Mouse (Mus musculus): ENCODE measurements around the gene Fmnl2. TPM values are rescaled to one million over a fixed set of nuclear protein-coding genes. Genes with fewer than 3 reads are reported as not detected.
A peak's percentile ranks its signal among the peaks of the same experiment; 100 is the strongest.

Fmnl2 gene
- polyA plus RNA-seq, 1 experiment from 2014 or later = 3.3 TPM

DNA sequence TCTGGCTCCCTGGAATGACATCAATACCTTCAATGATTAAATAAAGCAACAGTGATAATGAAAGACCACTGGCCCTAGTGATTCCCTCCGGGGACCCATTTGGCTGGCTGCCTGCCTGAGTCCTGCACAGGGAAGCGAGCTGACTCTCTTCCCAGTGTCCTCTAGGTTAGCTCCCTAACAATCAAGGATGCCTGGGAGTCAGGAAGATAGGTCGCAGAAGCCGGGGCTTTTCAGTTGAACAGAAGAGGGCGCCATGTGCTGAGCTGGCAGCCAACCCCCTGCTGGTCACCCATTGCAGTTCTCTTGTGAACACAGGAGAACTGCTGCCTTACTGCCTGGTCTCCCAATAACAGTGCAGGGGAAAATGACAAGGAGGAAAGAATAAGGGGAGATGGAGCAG, 149.5 kb downstream of the Fmnl2 start:
- Histone ChIP-seq H3K36me3 (ENCODE audit: control insufficient read depth, insufficient read depth, low read length) (no peaks in the 10 kb centered on the region), H3K27me3 (ENCODE audit: control insufficient read depth, insufficient read depth, low read length) (no peaks in the 10 kb centered on the region), H3K4me1 (ENCODE audit: control insufficient read depth, insufficient read depth, low read length) (0 out of 2 replicates have a peak, but pooled peaks cover 3% of the 10 kb centered on the region), H3K27ac (ENCODE audit: low read length) (no peak overlapping the region), H3K9me3 (replicated peaks; ENCODE audit: control insufficient read depth, low read length) (no peaks in the 10 kb centered on the region), H3K4me3 (replicated peaks; ENCODE audit: low read length) (no peak overlapping the region), H3K9ac (ENCODE audit: low read length) (no peak overlapping the region), H3K4me2 (ENCODE audit: low read depth, low read length) (no peak overlapping the region)
- ATAC-seq (ENCODE audit: insufficient read depth, low FRiP score) = no peak; the same call in 1 of the 2 replicates
- 25% methylated on average over 5 of the region's 5 CpGs for WGBS

DNA sequence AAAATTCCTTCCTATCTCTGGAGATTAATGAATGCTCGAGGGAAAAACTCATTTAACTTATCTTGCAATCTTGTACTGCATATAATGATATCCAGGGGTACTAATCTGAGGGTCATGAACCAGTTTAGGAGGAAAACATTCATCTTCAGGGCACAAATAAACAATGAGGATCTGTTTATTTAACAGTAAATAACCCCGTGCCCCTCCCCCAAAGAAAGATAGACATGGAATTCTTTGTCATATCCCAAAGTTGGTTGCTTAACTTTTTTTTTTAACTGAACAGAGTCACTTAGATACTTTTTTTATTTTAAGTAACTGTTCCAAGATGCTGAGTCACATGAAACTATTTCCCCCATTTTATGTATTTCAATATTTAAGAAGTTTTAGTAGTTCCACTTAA, 155.4 kb downstream of the Fmnl2 start:
- Histone ChIP-seq H3K9ac (ENCODE audit: low read length) (no peak overlapping the region), H3K4me2 (ENCODE audit: low read depth, low read length) (no peak overlapping the region), H3K4me3 (replicated peaks; ENCODE audit: low read length) (no peak overlapping the region), H3K4me1 (ENCODE audit: control insufficient read depth, insufficient read depth, low read length) (peaks cover 6% of the 10 kb centered on the region; the same call in 1 of the 2 replicates), H3K36me3 (ENCODE audit: control insufficient read depth, insufficient read depth, low read length) (no peaks in the 10 kb centered on the region), H3K27me3 (ENCODE audit: control insufficient read depth, insufficient read depth, low read length) (no peaks in the 10 kb centered on the region), H3K9me3 (replicated peaks; ENCODE audit: control insufficient read depth, low read length) (no peaks in the 10 kb centered on the region), H3K27ac (ENCODE audit: low read length) (no peak overlapping the region)
- 23% methylated on average over 2 of the region's 2 CpGs for WGBS
- no peak for ATAC-seq (ENCODE audit: insufficient read depth, low FRiP score)

DNA sequence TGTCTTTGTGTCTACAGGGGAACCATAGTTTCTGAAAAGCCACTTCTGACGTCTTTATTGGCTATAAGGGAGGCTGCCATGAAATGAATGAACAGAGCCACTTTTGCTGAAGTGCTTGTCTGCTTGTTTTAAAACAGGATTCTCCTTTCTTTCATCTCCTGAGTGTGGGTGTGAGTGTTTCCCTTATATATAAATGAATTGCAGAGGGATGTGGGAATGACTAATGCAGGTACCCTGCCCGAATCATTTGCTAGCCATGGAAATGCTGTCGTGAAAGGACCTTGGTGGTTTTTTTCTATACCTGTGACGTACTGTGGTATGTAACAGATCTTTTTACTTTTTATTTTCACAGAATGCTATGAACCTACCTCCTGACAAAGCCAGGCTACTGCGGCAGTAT, 156.8 kb downstream of the Fmnl2 start:
- Histone ChIP-seq H3K4me1 (ENCODE audit: control insufficient read depth, insufficient read depth, low read length) (peaks cover 6% of the 10 kb centered on the region; the same call in 1 of the 2 replicates), H3K4me2 (ENCODE audit: low read depth, low read length) (no peak overlapping the region), H3K36me3 (ENCODE audit: control insufficient read depth, insufficient read depth, low read length) (no peaks in the 10 kb centered on the region), H3K27me3 (ENCODE audit: control insufficient read depth, insufficient read depth, low read length) (no peaks in the 10 kb centered on the region), H3K27ac (ENCODE audit: low read length) (no peak overlapping the region), H3K4me3 (replicated peaks; ENCODE audit: low read length) (no peak overlapping the region), H3K9me3 (replicated peaks; ENCODE audit: control insufficient read depth, low read length) (no peaks in the 10 kb centered on the region), H3K9ac (ENCODE audit: low read length) (no peak overlapping the region)
- ATAC-seq (ENCODE audit: insufficient read depth, low FRiP score) = no peak
- 72% methylated on average over 5 of the region's 5 CpGs for WGBS

DNA sequence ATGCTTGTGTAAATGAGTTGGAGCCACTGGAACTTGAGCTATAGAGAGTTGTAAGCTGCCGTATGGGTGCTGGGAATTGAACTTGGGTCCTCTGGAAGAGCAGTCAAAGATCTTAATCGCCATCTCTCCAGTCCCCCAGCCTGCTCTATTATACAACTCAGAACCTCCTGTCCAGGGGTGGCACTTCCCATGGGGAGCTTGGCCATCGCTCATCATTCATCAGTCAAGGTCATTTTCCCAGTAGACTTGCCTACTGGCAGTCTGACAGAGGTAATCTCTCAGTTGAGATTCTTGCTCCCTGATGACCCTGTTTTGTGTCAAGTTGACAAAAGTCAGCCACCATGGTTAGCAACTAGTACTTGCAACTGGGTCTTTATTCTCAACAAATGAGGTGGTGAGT, 165.3 kb downstream of the Fmnl2 start:
- WGBS = 94% methylated on average over 3 of the region's 3 CpGs
- Histone ChIP-seq H3K4me1 (ENCODE audit: control insufficient read depth, insufficient read depth, low read length) (peaks cover 8% of the 10 kb centered on the region; the same call in 1 of the 2 replicates), H3K9ac (ENCODE audit: low read length) (no peak overlapping the region), H3K27me3 (ENCODE audit: control insufficient read depth, insufficient read depth, low read length) (no peaks in the 10 kb centered on the region), H3K36me3 (ENCODE audit: control insufficient read depth, insufficient read depth, low read length) (no peaks in the 10 kb centered on the region), H3K4me3 (replicated peaks; ENCODE audit: low read length) (no peak overlapping the region), H3K27ac (ENCODE audit: low read length) (no peak overlapping the region), H3K4me2 (ENCODE audit: low read depth, low read length) (no peak overlapping the region), H3K9me3 (replicated peaks; ENCODE audit: control insufficient read depth, low read length) (no peaks in the 10 kb centered on the region)
- no peak for ATAC-seq (ENCODE audit: insufficient read depth, low FRiP score)

DNA sequence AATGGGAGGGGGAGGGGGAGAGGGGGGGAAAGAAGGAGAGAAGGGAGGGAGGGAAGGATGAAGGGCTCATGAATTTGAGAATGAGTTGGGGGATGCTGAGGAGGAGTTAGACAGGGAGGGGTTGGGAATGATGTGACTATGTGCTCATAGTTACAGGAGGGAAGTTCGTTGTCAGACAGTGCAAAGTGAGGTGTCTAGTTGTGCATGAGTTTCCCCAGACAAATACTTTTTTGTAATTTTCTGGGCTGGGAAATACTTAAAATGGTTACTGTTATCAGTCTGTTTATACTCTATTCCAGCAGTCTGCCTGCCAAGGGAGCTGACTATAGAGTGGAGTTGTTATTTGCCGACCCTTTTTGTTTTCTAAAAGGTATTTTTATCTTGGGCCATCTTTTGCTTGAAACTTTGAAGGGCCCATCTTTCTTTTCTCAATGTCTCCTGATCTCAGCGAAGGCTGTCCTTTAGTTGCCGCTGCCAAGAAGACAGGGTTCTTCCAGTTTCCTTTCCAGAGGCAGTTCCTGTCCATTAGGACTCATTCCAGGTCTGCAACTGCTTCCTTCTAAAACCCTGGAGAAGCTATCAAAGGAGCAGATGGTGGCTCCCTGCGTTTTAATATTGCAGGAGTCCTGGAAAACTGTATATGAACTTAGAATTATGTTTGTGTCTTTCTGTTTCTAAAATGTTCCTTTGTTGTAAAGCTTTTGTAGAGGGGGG, 168.6 kb downstream of the Fmnl2 start:
- no peaks in the 10 kb centered on the region for H3K27me3 ChIP-seq (ENCODE audit: control insufficient read depth, insufficient read depth, low read length)
- peak overlapping the region; percentile 52; the same call in 1 of the 2 replicates for H3K27ac ChIP-seq (ENCODE audit: low read length)
- WGBS = 52% methylated on average over 5 of the region's 5 CpGs
- H3K4me3 ChIP-seq (replicated peaks; ENCODE audit: low read length) = no peak overlapping the region
- H3K4me1 ChIP-seq (ENCODE audit: control insufficient read depth, insufficient read depth, low read length) = peaks cover 16% of the 10 kb centered on the region
- no peak overlapping the region for H3K4me2 ChIP-seq (ENCODE audit: low read depth, low read length)
- H3K9ac ChIP-seq (ENCODE audit: low read length) = no peak overlapping the region
- H3K9me3 ChIP-seq (replicated peaks; ENCODE audit: control insufficient read depth, low read length) = no peaks in the 10 kb centered on the region
- no peaks in the 10 kb centered on the region for H3K36me3 ChIP-seq (ENCODE audit: control insufficient read depth, insufficient read depth, low read length)
- peak; percentile 42; the same call in 1 of the 2 replicates for ATAC-seq (ENCODE audit: insufficient read depth, low FRiP score)

DNA sequence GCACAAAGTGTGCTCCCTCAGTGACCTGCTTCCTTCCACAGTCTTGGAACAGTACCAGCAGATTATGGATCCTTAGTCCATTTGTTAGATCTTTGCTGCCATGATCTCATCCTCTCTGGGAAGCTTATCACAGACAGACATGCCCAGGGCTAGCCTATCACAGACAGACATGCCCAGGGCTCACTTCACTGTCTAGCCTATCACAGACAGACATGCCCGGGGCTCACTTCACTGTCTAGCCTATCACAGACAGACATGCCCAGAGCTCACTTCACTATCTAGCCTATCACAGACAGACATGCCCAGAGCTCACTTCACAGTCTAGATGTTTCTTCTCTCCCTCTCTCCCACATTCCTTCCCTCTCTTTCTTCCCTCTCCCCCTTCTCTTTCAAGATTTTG, 171.2 kb downstream of the Fmnl2 start:
- Histone ChIP-seq H3K36me3 (ENCODE audit: control insufficient read depth, insufficient read depth, low read length) (no peaks in the 10 kb centered on the region), H3K9ac (ENCODE audit: low read length) (no peak overlapping the region), H3K4me1 (ENCODE audit: control insufficient read depth, insufficient read depth, low read length) (peaks cover 16% of the 10 kb centered on the region), H3K4me2 (ENCODE audit: low read depth, low read length) (no peak overlapping the region), H3K9me3 (replicated peaks; ENCODE audit: control insufficient read depth, low read length) (no peaks in the 10 kb centered on the region), H3K27ac (ENCODE audit: low read length) (no peak overlapping the region), H3K27me3 (ENCODE audit: control insufficient read depth, insufficient read depth, low read length) (no peaks in the 10 kb centered on the region), H3K4me3 (replicated peaks; ENCODE audit: low read length) (no peak overlapping the region)
- 80% methylated on average over 1 of the region's 1 CpGs for WGBS
- ATAC-seq (ENCODE audit: insufficient read depth, low FRiP score) = no peak

DNA sequence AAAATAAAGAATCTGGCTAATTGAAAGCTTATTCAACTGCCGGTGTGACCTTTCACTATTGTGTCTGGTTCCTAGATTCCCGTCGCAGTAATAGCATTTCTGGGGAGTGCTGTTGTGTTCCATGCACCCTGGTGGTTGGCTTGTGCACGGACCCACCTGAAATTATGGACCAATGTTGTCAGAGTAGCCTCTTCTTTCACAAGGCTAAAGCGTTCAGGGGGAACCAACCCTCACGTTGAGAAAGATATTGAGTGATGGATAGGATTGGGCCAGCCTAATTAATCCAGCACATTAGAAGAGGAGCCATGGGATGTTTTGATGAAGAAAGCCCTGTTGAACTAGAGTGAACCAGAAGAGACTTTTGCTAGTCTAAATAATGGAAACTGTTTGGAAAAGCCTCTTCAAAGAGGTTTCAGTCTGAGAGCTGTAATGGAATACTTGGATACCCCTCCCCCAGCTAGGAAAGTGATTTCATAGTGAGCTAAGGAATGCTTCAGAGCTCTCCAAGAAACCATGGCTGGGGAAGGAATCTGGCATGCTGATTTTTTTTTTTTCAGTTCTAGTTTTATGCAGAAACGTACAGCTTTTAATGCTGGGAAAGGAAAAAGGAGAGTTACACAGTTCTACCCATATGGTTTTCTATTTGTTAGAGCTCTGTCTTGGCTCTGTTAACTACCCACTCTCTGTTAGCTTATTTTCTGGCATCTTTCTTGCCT, 172.2 kb downstream of the Fmnl2 start:
- H3K9me3 ChIP-seq (replicated peaks; ENCODE audit: control insufficient read depth, low read length) = no peaks in the 10 kb centered on the region
- ATAC-seq (ENCODE audit: insufficient read depth, low FRiP score) = peak; percentile 77; the same call in 1 of the 2 replicates
- no peak overlapping the region for H3K4me3 ChIP-seq (replicated peaks; ENCODE audit: low read length)
- H3K27me3 ChIP-seq (ENCODE audit: control insufficient read depth, insufficient read depth, low read length) = no peaks in the 10 kb centered on the region
- H3K4me1 ChIP-seq (ENCODE audit: control insufficient read depth, insufficient read depth, low read length) = peaks cover 16% of the 10 kb centered on the region
- no peak overlapping the region for H3K4me2 ChIP-seq (ENCODE audit: low read depth, low read length)
- peak overlapping the region; percentile 35; the same call in 1 of the 2 replicates for H3K9ac ChIP-seq (ENCODE audit: low read length)
- no peaks in the 10 kb centered on the region for H3K36me3 ChIP-seq (ENCODE audit: control insufficient read depth, insufficient read depth, low read length)
- H3K27ac ChIP-seq (ENCODE audit: low read length) = peak overlapping the region; percentile 91
- WGBS = 32% methylated on average over 7 of the region's 7 CpGs

DNA sequence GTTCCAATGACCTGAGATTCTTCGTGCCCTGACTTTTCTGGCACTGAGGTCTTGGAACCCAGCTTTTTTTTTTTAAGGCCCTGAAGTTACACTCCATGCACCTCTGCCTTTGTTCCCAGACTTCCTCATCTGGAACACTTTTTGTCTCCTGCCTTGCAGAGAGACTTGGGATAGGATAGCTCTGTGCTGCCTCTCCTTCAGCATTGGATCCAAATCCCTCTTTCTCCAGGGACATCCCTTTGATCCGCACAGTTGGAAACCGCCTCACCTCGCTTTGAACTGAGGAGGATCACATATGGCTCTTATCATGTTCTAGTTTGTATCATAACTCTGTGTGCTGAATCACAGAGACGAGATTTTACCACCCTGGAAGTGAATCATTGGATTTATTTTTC, 172.8 kb downstream of the Fmnl2 start:
- WGBS = 44% methylated on average over 5 of the region's 5 CpGs
- no peak for ATAC-seq (ENCODE audit: insufficient read depth, low FRiP score)
- H3K36me3 ChIP-seq (ENCODE audit: control insufficient read depth, insufficient read depth, low read length) = no peaks in the 10 kb centered on the region
- H3K9ac ChIP-seq (ENCODE audit: low read length) = peak overlapping the region; percentile 35; the same call in 1 of the 2 replicates
- no peak overlapping the region for H3K4me2 ChIP-seq (ENCODE audit: low read depth, low read length)
- H3K4me1 ChIP-seq (ENCODE audit: control insufficient read depth, insufficient read depth, low read length) = peaks cover 16% of the 10 kb centered on the region
- H3K27ac ChIP-seq (ENCODE audit: low read length) = peak overlapping the region; percentile 91
- H3K27me3 ChIP-seq (ENCODE audit: control insufficient read depth, insufficient read depth, low read length) = no peaks in the 10 kb centered on the region
- H3K4me3 ChIP-seq (replicated peaks; ENCODE audit: low read length) = no peak overlapping the region
- no peaks in the 10 kb centered on the region for H3K9me3 ChIP-seq (replicated peaks; ENCODE audit: control insufficient read depth, low read length)

DNA sequence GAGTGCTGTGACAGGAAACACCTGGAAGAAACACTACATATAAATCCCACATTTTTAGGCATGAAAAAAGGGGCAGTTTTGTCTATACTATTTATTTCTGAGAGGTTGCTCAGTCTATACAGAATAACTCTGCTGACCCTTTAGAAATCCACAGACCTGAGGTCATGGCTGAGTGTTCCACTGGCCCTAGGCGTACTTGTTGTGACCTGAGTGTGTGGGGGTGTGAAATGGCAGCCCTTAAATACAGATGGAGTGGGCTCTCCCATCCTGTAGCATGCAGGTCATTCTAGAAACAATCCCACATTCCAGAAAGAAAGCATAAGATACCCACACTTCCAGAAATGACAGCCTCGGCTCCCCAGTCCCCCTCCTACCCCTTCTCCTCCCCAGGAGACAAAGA, 180.6 kb downstream of the Fmnl2 start:
- Histone ChIP-seq H3K4me1 (ENCODE audit: control insufficient read depth, insufficient read depth, low read length) (0 out of 2 replicates have a peak, but pooled peaks cover 6% of the 10 kb centered on the region), H3K4me2 (ENCODE audit: low read depth, low read length) (no peak overlapping the region), H3K9ac (ENCODE audit: low read length) (no peak overlapping the region), H3K9me3 (replicated peaks; ENCODE audit: control insufficient read depth, low read length) (no peaks in the 10 kb centered on the region), H3K36me3 (ENCODE audit: control insufficient read depth, insufficient read depth, low read length) (0 out of 2 replicates have a peak, but pooled peaks cover 3% of the 10 kb centered on the region), H3K4me3 (replicated peaks; ENCODE audit: low read length) (no peak overlapping the region), H3K27ac (ENCODE audit: low read length) (no peak overlapping the region), H3K27me3 (ENCODE audit: control insufficient read depth, insufficient read depth, low read length) (no peaks in the 10 kb centered on the region)
- 0 out of 2 replicates have a peak, but pooled peaks have one; percentile 22 for ATAC-seq (ENCODE audit: insufficient read depth, low FRiP score)
- 42% methylated on average over 2 of the region's 2 CpGs for WGBS
